Mouse (Mus musculus) embryonic facial prominence, embryonic 11.5 days (tissue): Measurements from ENCODE around the gene Supt5. TPM values are rescaled to one million over a fixed set of nuclear protein-coding genes. Genes with fewer than 3 reads are reported as not detected.
A peak's percentile ranks its signal among the peaks of the same experiment; 100 is the strongest.

Experiments
- ATAC-seq: fragments of 200-750 bp; cut with Nextera tagmentation; replicated peaks from 2 replicates; pipeline ENCODE4 v1.8.0; 2017; ENCODE audit warnings: low read depth; ENCODE audit not compliant: insufficient number of reproducible peaks, low FRiP score, low TSS enrichment
- DNase-seq: peaks from one replicate; pipeline ENCODE4 v3.0.0-alpha.2; 2015; ENCODE audit warnings: low spot score
- H3K27ac ChIP-seq: fragments of 300-500 bp; sonication (generic); replicated peaks from 2 replicates; pipeline ENCODE4 v1.5.1; 2014; ENCODE audit warnings: mild to moderate bottlenecking, low read depth, low read length, control low read depth
- H3K27me3 ChIP-seq: fragments of 300-500 bp; sonication (generic); 2 replicates; pipeline ENCODE4 v1.6.1; 2014; ENCODE audit warnings: mild to moderate bottlenecking, low read length, moderate library complexity, mixed read lengths; ENCODE audit not compliant: control insufficient read depth, insufficient read depth
- H3K36me3 ChIP-seq: fragments of 300-500 bp; sonication (generic); replicated peaks from 2 replicates; pipeline ENCODE4 v1.6.1; 2014; ENCODE audit warnings: low read depth, mild to moderate bottlenecking, low read length, moderate library complexity, mixed read lengths; ENCODE audit not compliant: control insufficient read depth, insufficient read depth
- H3K4me1 ChIP-seq: fragments of 300-500 bp; sonication (generic); 2 replicates; pipeline ENCODE4 v1.6.1; 2014; ENCODE audit warnings: low read length, mixed read lengths; ENCODE audit not compliant: control insufficient read depth, insufficient read depth
- H3K4me2 ChIP-seq: fragments of 300-500 bp; sonication (generic); 2 replicates; pipeline ENCODE4 v1.6.1; 2014; ENCODE audit warnings: low read depth, mild to moderate bottlenecking, control low read depth, low read length, moderate library complexity
- H3K4me3 ChIP-seq: fragments of 300-500 bp; sonication (generic); 2 replicates; pipeline ENCODE4 v1.5.1; 2014; ENCODE audit warnings: low read depth, low read length, control low read depth
- H3K9ac ChIP-seq: fragments of 300-500 bp; sonication (generic); replicated peaks from 2 replicates; pipeline ENCODE4 v1.6.1; 2014; ENCODE audit warnings: mild to moderate bottlenecking, control low read depth, low read length
- H3K9me3 ChIP-seq: fragments of 300-500 bp; sonication (generic); replicated peaks from 2 replicates; pipeline ENCODE4 v1.6.1; 2016; ENCODE audit warnings: mild to moderate bottlenecking, low read length, inconsistent platforms, mixed read lengths; ENCODE audit not compliant: control insufficient read depth
- WGBS: fragments of 180-500 bp; shearing (Covaris S2); extraction: QIAGEN DNeasy Blood & Tissue Kit; methylation state at CpG from one replicate; pipeline ENCODE4 v1.1.7; 2014; 5-methylcytosine and 5-hydroxymethylcytosine counted together
- polyA plus RNA-seq: library from polyadenylated mRNA; unstranded; fragments of >200 nt; fragmentation: Nextera tagmentation; extraction: Ambion mirVana; gene quantifications from 2 replicates; pipeline ENCODE4 v1.2.1, GENCODE M21; 2014

Supt5 gene
- polyA plus RNA-seq, 1 experiment from 2014 or later = 73.9 TPM

- no peak overlapping the region for H3K4me3 ChIP-seq
- 61% methylated on average over 11 of the region's 11 CpGs for WGBS
- H3K4me2 ChIP-seq = peak overlapping the region; percentile 60; the same call in 1 of the 2 replicates
- no peaks in the 10 kb centered on the region for H3K27me3 ChIP-seq
- no peaks in the 10 kb centered on the region for H3K36me3 ChIP-seq
- H3K9ac ChIP-seq = no peak overlapping the region; the same call in 1 of the 2 replicates
- ATAC-seq = no peak
- no peaks in the 10 kb centered on the region for H3K9me3 ChIP-seq
- DNase-seq = no peak
- H3K27ac ChIP-seq = peak overlapping the region; percentile 92; the same call in 1 of the 2 replicates
- peaks cover 21% of the 10 kb centered on the region for H3K4me1 ChIP-seq
Measured at GRCm38 (mm10) chr7:28382981-28383396, 44.4 kb upstream of the Supt5 start.

DNA sequence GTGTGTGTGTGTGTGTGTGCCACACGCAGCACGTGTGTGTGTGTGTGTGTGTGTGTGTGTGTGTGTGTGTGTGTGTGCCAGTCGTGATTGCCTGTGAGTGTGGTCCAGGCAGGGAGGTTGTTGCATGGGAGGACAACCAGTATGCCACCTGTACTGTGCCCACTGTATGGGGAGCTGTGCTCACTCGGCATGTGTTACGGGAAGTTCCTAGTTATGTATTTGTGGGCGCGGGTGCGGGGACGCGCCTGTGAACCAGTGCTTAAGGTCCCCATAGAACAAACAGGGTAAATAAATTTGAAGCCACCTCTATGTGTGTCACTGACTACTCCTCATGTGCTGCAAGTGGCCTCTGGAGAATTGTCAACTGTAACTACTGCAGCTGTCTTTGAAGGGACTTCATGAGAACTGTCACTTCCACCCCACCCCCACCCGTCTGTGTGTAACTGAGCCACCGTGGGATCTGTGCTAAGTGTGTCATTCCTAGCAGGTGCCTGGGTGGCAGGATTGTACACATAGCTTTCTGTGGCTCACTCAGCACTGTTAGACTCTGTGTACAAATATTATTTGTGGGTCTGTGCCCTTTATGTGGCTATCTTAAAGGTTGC, 43.9 kb upstream of the Supt5 start:
- peak overlapping the region; percentile 92 for H3K27ac ChIP-seq
- ATAC-seq (peak; percentile 10; the same call in 1 of the 2 replicates), DNase-seq (no peak)
- H3K9me3 ChIP-seq = no peaks in the 10 kb centered on the region
- H3K36me3 ChIP-seq = no peaks in the 10 kb centered on the region
- peak overlapping the region; percentile 22 for H3K9ac ChIP-seq
- peak overlapping the region; percentile 60 for H3K4me2 ChIP-seq
- 45% methylated on average over 11 of the region's 12 CpGs for WGBS
- H3K27me3 ChIP-seq = no peaks in the 10 kb centered on the region
- peak overlapping the region; percentile 27; the same call in 1 of the 2 replicates for H3K4me3 ChIP-seq
- H3K4me1 ChIP-seq = peaks cover 25% of the 10 kb centered on the region

DNA sequence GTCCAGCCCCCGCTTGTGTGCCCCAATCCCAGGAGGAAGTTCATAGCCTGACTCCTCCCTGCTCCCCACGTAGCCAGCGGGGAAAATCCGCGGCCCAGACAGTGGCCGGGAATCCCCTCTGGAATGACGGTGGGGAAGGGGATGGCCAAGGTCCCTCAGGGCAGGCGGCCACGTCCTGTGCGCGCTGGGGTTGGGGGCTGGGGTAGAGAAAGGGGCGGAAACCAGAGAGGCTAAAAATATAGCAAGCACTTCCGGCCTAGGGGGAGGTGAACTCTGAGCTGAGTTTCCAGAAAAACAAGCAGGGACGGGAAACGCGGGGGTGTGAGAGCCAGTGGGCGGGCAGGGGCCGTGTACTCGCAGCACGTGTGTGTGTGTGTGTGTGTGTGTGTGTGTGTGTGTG, 43.4 kb upstream of the Supt5 start:
- WGBS = 2% methylated on average over 18 of the region's 20 CpGs
- DNase-seq = peak; percentile 88
- no peaks in the 10 kb centered on the region for H3K36me3 ChIP-seq
- no peaks in the 10 kb centered on the region for H3K27me3 ChIP-seq
- peaks cover 25% of the 10 kb centered on the region for H3K4me1 ChIP-seq
- H3K9me3 ChIP-seq = no peaks in the 10 kb centered on the region
- H3K4me3 ChIP-seq = peak overlapping the region; percentile 27
- peak; percentile 44 for ATAC-seq
- peak overlapping the region; percentile 92 for H3K27ac ChIP-seq
- H3K9ac ChIP-seq = peak overlapping the region; percentile 74
- H3K4me2 ChIP-seq = peak overlapping the region; percentile 60

DNA sequence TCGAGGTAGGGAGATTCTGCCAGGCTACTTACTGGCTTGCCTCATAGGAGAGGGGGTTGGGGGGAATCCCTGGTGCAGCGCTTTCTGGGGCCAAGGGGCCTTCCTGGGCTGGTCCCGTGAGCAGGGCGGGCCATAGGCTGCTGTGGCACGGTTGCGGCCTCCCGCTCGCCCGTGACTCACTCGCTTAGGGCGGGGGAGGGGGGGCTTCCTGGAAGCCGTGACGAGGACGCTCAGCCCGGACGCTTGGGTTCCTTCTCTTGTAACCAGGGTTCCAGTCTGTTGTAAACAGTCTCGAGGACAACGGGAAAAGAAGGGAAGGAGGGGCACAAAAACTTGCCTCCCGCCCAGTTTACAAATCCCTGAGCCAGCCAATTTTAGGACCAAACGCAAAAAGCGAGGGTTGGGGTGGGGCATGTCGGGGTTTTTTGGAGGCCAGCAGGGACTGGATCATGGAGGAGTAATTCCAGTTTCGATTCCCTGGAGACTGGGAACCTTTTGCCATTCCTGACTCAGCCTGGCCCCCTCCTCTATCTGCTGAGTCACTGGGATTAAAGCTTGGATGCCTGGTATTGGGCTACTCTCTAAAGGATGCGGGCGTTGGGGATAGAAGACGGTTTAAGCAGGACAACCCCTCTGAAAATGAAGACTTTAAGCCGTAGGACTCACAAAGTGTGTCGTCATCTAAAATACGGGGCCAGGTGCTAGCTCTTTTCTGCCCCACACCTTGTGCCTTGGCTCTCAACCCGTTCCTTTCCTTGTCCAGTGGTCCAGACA, 42.7 kb upstream of the Supt5 start:
- peak overlapping the region; percentile 27 for H3K4me3 ChIP-seq
- H3K4me2 ChIP-seq = peak overlapping the region; percentile 60
- WGBS = 4% methylated on average over 30 of the region's 30 CpGs
- peaks cover 25% of the 10 kb centered on the region for H3K4me1 ChIP-seq
- no peaks in the 10 kb centered on the region for H3K27me3 ChIP-seq
- no peaks in the 10 kb centered on the region for H3K9me3 ChIP-seq
- ATAC-seq (no peak), DNase-seq (peak; percentile 56)
- H3K9ac ChIP-seq = peak overlapping the region; percentile 74
- no peaks in the 10 kb centered on the region for H3K36me3 ChIP-seq
- H3K27ac ChIP-seq = peak overlapping the region; percentile 92

DNA sequence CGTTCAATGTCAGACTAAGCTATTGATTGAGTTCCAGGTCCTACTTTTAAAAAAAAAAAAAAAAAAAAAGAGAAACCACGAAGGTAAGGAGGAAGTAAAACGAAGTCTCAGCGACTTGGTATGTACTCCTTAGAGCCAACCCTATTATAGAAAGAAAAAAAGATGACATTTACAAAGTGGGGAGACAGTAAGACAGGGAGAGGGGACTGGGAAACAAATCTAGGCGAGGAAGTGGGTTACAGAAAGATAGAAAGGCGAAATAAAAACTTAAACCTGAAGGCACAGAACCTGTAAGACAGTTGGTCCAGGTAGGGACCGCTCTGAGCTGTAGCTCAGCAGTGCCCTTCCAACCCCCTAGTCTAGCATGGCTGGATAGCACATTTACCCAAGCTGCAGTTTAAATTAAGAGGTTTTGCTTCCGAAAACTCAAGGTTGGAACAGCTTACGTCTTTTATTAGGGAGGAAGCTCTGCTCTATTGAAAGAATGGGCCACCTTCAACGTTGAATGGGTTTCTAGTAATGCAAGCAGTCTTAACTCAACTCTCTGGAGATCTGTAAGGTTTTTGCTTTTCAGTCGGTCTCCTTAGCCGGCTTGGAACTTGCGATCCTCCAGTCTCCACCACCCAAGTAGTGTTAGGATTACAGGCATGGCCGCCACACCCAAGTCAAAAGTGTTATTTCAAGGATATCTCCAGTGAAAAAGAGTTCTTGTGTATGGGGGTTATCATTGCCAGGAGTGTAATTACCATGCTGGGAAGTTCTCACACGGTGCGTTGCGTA, 41.9 kb upstream of the Supt5 start, which contains the start of gene Zfp36:
Gene Zfp36 (minus strand): TSS at position 17 of the 780 bp plus-strand sequence.
- 47% methylated on average over 17 of the region's 17 CpGs for WGBS

DNA sequence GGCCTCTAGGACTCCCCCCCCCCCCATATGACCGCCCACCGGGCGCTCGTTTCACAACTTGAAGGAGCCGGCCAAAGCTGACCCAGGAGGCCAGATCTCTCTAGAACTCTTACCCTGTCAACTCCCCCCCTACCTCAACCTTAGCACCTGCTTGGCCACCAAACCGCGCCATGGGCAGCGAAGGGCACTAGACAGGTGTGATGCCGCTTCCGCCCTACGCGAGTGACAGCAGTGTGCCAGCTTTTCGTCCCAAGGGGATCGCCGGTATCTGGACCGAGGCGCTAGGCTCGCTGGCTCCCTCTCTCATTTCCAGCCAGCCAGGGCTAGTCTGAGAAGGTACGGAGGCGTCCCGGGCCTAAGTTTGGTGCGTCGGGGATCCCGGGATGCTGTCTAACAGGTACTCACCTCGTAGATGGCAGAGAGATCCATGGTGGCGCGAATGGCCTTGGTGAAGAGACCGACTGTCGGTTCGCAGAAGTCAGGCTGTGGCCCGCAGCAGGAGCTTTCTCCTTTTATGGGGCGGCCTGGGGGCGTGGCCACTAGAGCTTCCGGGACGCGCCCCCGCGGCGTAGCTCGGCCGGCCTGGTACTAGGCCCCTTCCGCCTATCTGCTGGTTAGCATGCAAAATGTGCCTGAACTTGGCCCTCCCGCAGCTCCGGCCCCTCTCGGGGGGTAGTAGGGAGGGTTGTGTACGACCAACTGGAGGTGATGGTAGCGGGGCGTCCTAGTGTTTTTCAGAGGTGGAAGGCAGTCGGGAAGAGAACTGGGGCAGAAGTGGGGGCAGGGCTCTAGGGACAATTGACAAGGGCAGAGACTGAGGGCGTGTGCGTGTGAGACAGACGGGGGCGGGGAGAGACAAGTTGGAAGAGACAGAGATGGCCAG, 40.5 kb upstream of the Supt5 start:
- peak; percentile 91 for DNase-seq
- H3K4me1 ChIP-seq = peaks cover 25% of the 10 kb centered on the region
- no peaks in the 10 kb centered on the region for H3K27me3 ChIP-seq

More for the DNA sequence above, 41.9 kb upstream of the Supt5 start, which contains the start of gene Zfp36:
- DNase-seq = no peak
- Histone ChIP-seq H3K27me3 (no peaks in the 10 kb centered on the region), H3K27ac (peak within 1 kb of the TSS; percentile 92), H3K4me1 (peaks cover 25% of the 10 kb centered on the region), H3K9ac (peak within 1 kb of the TSS; percentile 74), H3K36me3 (no peaks in the 10 kb centered on the region), H3K9me3 (no peaks in the 10 kb centered on the region), H3K4me3 (peak within 1 kb of the TSS; percentile 62), H3K4me2 (peak within 1 kb of the TSS; percentile 95)
- ATAC-seq = no peak

DNA sequence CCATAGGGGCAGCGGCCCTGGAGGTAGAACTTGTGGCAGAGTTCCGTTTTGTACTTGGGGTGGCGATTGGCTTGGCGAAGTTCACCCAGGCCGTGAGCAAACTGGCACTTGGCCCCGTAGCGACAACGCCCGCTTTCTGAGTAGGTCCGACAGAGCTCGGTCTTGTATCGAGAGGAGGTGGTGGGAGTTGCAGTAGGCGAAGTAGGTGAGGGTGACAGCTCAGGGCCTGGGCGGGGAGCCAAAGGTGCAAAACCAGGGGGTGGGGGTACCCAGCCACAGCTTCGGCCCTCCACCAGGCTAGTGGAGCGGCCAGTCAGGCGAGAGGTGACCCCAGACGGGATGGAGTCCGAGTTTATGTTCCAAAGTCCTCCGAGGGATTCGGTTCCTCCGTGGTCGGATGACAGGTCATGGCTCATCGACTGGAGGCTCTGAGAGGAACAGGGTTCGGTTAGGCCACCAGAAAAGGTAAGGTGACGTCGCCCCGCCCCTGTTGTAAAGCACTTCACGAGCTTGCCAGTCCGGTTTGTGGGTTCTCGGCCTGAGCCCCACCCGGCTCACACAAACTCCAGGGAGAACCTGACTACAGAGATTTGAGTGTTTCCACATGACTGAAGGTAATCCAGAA, 39.6 kb upstream of the Supt5 start:
- 38% methylated on average over 32 of the region's 32 CpGs for WGBS
- Histone ChIP-seq H3K27me3 (no peaks in the 10 kb centered on the region), H3K27ac (peak overlapping the region; percentile 75), H3K9ac (peak overlapping the region; percentile 72), H3K9me3 (no peaks in the 10 kb centered on the region), H3K4me3 (peak overlapping the region; percentile 62), H3K4me2 (peak overlapping the region; percentile 95), H3K4me1 (peaks cover 25% of the 10 kb centered on the region), H3K36me3 (no peaks in the 10 kb centered on the region)
- DNase-seq = no peak
- no peak for ATAC-seq

More for the DNA sequence above, 40.5 kb upstream of the Supt5 start:
- Histone ChIP-seq H3K27ac (peak overlapping the region; percentile 75), H3K9me3 (no peaks in the 10 kb centered on the region), H3K9ac (peak overlapping the region; percentile 72), H3K36me3 (no peaks in the 10 kb centered on the region), H3K4me2 (peak overlapping the region; percentile 95), H3K4me3 (peak overlapping the region; percentile 62)
- 1% methylated on average over 49 of the region's 53 CpGs for WGBS
- no peak for ATAC-seq
